Mouse (Mus musculus) limb, embryonic 10.5 days (tissue): ENCODE results near the gene Klhdc4. TPM values are rescaled to one million over a fixed set of nuclear protein-coding genes. Genes with fewer than 3 reads are reported as not detected.

Experiments
- DNase-seq: peaks from one replicate; pipeline ENCODE4 v3.0.0-alpha.2; 2017; ENCODE audit warnings: low spot score
- H3K27ac ChIP-seq: fragments of 300-500 bp; sonication (generic); 2 replicates; pipeline ENCODE4 v1.5.1; 2016; ENCODE audit warnings: mild to moderate bottlenecking
- H3K27me3 ChIP-seq: fragments of 300-500 bp; sonication (generic); 2 replicates; pipeline ENCODE4 v1.6.1; 2016; ENCODE audit warnings: low read depth, mild to moderate bottlenecking; ENCODE audit not compliant: poor library complexity, severe bottlenecking
- H3K36me3 ChIP-seq: fragments of 300-500 bp; sonication (generic); 2 replicates; pipeline ENCODE4 v1.6.1; 2016; ENCODE audit warnings: mild to moderate bottlenecking, moderate library complexity
- H3K4me1 ChIP-seq: fragments of 300-500 bp; sonication (generic); 2 replicates; pipeline ENCODE4 v1.6.1; 2016
- H3K4me3 ChIP-seq: fragments of 300-500 bp; sonication (generic); 2 replicates; pipeline ENCODE4 v1.5.1; 2016; ENCODE audit warnings: mild to moderate bottlenecking, moderate library complexity
- H3K9me3 ChIP-seq: fragments of 300-500 bp; sonication (generic); replicated peaks from 2 replicates; pipeline ENCODE4 v1.6.1; 2016; ENCODE audit warnings: mild to moderate bottlenecking
- WGBS: fragments of 180-500 bp; shearing (Covaris S2); methylation state at CpG from one replicate; pipeline ENCODE4 v1.1.7; 2016; 5-methylcytosine and 5-hydroxymethylcytosine counted together
- polyA plus RNA-seq: library from polyadenylated mRNA; unstranded; fragments of >200 nt; fragmentation: Nextera tagmentation; extraction: Ambion mirVana; gene quantifications from 2 replicates; pipeline ENCODE4 v1.2.1, GENCODE M21; 2016

Klhdc4 gene
- polyA plus RNA-seq, 1 experiment from 2014 or later, result 64.2 TPM

DNA sequence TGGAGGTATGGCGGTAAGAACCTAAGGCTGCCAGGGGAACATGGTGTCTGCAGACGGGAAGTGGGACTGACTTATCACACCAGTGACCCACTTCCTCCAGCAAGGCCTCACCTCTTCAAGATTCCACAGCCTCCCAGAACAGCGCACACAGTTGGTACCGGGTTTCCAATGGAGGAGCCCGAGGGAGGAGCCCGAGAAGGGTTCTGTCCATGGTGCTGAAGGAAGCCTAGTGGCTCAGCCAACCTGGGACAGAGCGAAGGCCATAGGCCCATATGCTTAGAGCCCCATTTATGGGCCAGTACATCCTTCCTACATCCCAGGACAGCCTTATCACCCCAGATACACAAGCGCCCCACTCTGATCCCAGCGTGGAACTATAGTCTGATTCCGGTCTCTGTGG lies 67.9 kb downstream of the Klhdc4 start:
- Histone ChIP-seq H3K27me3 (peaks cover 5% of the 10 kb centered on the region; the same call in 1 of the 2 replicates), H3K4me3 (no peak overlapping the region), H3K27ac (no peak overlapping the region), H3K9me3 (no peaks in the 10 kb centered on the region), H3K36me3 (no peaks in the 10 kb centered on the region), H3K4me1 (peaks cover 6% of the 10 kb centered on the region; the same call in 1 of the 2 replicates)
- peak; percentile 85 for DNase-seq
- 28% methylated on average over 10 of the region's 10 CpGs for WGBS

GRCm38 (mm10) chr8:121760484-121760883 lies 68.9 kb downstream of the Klhdc4 start:
- Histone ChIP-seq H3K27me3 (peaks cover 5% of the 10 kb centered on the region; the same call in 1 of the 2 replicates), H3K4me1 (peaks cover 6% of the 10 kb centered on the region; the same call in 1 of the 2 replicates), H3K36me3 (no peaks in the 10 kb centered on the region), H3K9me3 (no peaks in the 10 kb centered on the region), H3K4me3 (no peak overlapping the region), H3K27ac (no peak overlapping the region)
- no peak for DNase-seq
- WGBS, result 72% methylated on average over 7 of the region's 7 CpGs

DNA sequence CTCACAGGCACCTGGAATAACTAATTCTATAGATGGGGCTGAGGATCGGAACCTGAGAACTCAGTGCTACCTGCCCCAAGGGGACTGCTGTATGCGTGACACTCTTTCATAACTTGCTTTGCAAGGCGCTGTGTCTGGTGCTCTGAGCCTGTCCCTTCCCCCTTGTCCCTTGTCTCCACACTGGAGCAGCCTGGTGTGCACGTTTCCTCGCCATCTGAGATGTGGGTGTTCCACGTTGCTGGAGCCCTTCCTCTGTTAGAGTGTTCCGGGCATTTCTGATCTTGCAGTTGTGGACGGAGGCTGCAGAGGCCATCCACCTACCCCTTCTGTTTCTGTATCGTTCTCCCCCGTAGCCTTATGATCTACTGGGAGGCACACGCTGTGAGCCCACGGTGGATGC lies 70.9 kb downstream of the Klhdc4 start:
- Histone ChIP-seq H3K4me1 (peaks cover 3% of the 10 kb centered on the region; the same call in 1 of the 2 replicates), H3K27ac (no peak overlapping the region), H3K27me3 (peaks cover 24% of the 10 kb centered on the region), H3K4me3 (no peak overlapping the region), H3K36me3 (no peaks in the 10 kb centered on the region), H3K9me3 (no peaks in the 10 kb centered on the region)
- no peak for DNase-seq
- WGBS, result 71% methylated on average over 12 of the region's 12 CpGs

GRCm38 (mm10) chr8:121751407-121751806 lies 78.0 kb downstream of the Klhdc4 start:
- H3K27ac ChIP-seq, result no peak overlapping the region
- no peaks in the 10 kb centered on the region for H3K9me3 ChIP-seq
- H3K27me3 ChIP-seq, result peaks cover 38% of the 10 kb centered on the region
- H3K36me3 ChIP-seq, result no peaks in the 10 kb centered on the region
- H3K4me1 ChIP-seq, result no peaks in the 10 kb centered on the region
- peak; percentile 83 for DNase-seq
- no peak overlapping the region for H3K4me3 ChIP-seq
- 30% methylated on average over 3 of the region's 3 CpGs for WGBS

DNA sequence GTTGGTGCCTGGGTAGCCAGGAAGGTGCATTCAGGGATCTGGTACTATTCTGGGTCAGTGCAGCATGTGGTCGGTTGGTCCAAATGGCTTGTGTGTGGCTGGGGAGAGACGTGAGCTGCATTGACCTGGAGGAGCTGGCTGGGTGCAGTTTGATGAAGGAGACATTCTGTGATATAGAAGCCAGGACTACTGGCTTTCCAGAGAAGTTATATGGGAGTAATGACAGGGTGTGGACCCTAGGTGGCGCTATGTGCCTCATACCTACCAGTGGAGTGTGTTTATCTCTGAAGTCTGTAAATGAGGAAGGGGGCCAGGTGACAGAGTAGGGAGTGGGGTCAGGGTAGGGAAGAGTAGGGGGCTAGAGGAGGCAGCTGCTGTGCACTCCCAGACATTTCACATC lies 78.9 kb downstream of the Klhdc4 start:
- no peak for DNase-seq
- H3K27ac ChIP-seq, result no peak overlapping the region
- no peaks in the 10 kb centered on the region for H3K9me3 ChIP-seq
- no peaks in the 10 kb centered on the region for H3K36me3 ChIP-seq
- no peak overlapping the region for H3K4me3 ChIP-seq
- H3K27me3 ChIP-seq, result peaks cover 38% of the 10 kb centered on the region
- H3K4me1 ChIP-seq, result no peaks in the 10 kb centered on the region
- 37% methylated on average over 3 of the region's 3 CpGs for WGBS

GRCm38 (mm10) chr8:121749501-121749900 lies 79.9 kb downstream of the Klhdc4 start:
- Histone ChIP-seq H3K4me1 (no peaks in the 10 kb centered on the region), H3K27me3 (peaks cover 29% of the 10 kb centered on the region), H3K36me3 (no peaks in the 10 kb centered on the region), H3K9me3 (no peaks in the 10 kb centered on the region), H3K4me3 (no peak overlapping the region), H3K27ac (no peak overlapping the region)
- 82% methylated on average over 9 of the region's 9 CpGs for WGBS
- DNase-seq, result no peak

Other genes with a start within 250 kb of the Klhdc4 start
- 179 and 189 TPM in 2 replicates for gene Map1lc3b, start 239.2 kb downstream of the Klhdc4 start, polyA plus RNA-seq
- 13.8 and 15.2 TPM in 2 replicates for gene Zcchc14, start 176.7 kb downstream of the Klhdc4 start, polyA plus RNA-seq
- 0.65 and 0.69 TPM in 2 replicates for gene Jph3, start 99.9 kb downstream of the Klhdc4 start, polyA plus RNA-seq
- gene Slc7a5, start 78.1 kb upstream of the Klhdc4 start, polyA plus RNA-seq, result 16.8 and 19.3 TPM in 2 replicates
- gene Car5a, start 115.3 kb upstream of the Klhdc4 start, polyA plus RNA-seq, result 0.20 TPM in 1 of 2 replicates, not detected in the other
- 55.4 and 60.0 TPM in 2 replicates for gene Banp, start 120.2 kb upstream of the Klhdc4 start, polyA plus RNA-seq